Mouse (Mus musculus): ENCODE results near the gene Apol9b.
A peak's percentile ranks its signal among the peaks of the same experiment; 100 is the strongest.

Gene Apol9b

GRCm38 (mm10) chr15:77775186-77775963, 46.5 kb downstream of the Apol9b start:
- DNase-seq (ENCODE audit: low spot score in 2 of 2): peak; percentile 67 to 86

DNA sequence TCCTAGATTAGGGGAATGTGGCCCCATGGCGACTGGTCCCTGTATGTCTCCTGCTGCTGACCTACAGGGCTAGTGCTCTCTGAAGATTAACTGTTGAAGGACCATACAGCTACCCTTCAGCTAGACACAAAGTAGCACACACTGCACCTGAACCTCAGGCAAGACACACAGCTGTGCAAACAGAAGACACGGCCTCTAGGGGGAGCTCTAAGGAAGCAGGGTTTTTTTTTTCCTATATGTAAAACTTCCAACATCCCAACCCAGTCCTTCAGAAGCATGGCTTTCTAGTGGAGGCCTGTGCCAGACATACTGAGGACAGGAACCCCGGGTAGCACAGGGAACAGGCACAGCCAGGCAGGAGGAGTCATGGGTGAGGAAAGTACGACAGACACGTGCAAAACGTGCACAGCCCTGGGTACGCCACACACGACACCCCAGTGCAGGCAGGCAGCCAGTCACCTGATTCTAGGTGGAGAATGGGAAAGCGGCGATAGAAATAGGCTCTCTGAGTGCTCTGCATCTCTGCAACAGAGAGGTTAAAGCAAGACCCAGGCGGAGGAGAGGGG, 53.7 kb downstream of the Apol9b start:
- no peak for DNase-seq (ENCODE audit: low spot score in 2 of 2)

GRCm38 (mm10) chr15:77784039-77784824, 55.4 kb downstream of the Apol9b start:
- DNase-seq (ENCODE audit: low spot score in 2 of 2): no peak

- DNase-seq (ENCODE audit: low spot score in 2 of 2): no peak
These were observed 57.0 kb downstream of the Apol9b start for GRCm38 (mm10) chr15:77785807-77786206.
